Mouse (Mus musculus) fibroblast of lung, adult 2 months (primary cell): ENCODE measurements around the gene Hist1h3g.
A peak's percentile ranks its signal among the peaks of the same experiment; 100 is the strongest.
"Not testable (repeated sequence)": the region's sequence is repeated elsewhere in the genome, so short reads cannot be mapped to it uniquely, and the experiment has no call there.

Experiments used
- DNase-seq: peaks from one replicate; pipeline ENCODE4 v3.0.0-alpha.2; 2011; ENCODE audit warnings: low read depth

Gene Hist1h3g

GRCm38 (mm10) chr13:23536076-23536822 is 1.0 kb downstream of the Hist1h3g start:
- DNase-seq = no peak

DNA sequence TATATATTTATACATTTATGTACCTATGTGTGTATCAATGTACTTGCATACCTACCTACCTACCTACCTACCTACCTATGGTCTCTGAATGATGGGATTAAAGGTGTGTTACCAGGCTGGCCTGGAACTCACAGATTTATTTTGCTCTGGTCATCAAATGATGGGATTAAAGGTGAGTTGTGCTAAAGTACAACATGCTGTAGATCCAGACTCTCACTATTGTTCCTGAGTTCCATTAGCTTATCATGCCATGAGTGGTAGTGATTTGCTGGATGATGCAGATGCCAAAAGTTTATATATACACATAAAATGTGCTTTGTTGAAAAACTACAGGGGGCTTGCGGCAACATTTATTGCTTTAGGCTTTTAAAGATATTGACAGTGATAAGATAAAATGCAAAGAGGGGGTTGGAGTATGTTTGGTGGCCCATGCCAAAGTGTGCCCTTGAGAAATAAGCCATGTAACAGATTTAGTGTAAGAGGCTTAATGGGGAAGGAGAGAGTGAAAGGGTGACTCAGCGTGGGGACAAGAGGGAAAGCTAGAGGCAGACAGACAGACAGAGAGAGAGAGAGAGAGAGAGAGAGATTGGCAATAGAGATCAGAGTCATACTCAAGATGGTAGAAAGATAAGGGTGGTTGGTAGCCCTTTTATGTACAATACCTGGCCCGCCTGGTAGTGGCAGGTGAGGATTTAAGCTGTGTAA is 1.9 kb downstream of the Hist1h3g start:
- no peak for DNase-seq

- DNase-seq = no peak
These were observed 3.0 kb downstream of the Hist1h3g start for GRCm38 (mm10) chr13:23538249-23538648.

DNA sequence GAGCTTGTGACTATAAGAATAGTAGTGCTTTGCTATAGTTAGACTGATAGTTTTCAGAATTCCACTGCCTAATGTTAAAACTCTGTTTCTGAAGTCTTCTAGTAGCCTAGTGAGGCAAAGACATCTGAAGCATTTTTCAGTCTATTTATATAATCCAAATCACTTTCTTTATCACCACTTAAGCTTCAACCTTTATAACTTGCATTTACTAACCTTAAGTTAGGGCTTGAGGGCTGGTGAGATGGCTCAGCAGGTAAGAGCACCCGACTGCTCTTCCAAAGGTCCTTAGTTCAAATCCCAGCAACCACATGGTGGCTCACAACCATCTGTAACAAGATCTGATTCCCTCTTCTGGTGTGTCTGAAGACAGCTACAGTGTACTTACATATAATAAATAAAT is 4.6 kb downstream of the Hist1h3g start:
- DNase-seq = not testable (repeated sequence)

- no peak for DNase-seq
These were observed 6.3 kb downstream of the Hist1h3g start for GRCm38 (mm10) chr13:23541497-23541896.

- DNase-seq = not testable (repeated sequence)
These were observed 7.2 kb downstream of the Hist1h3g start for GRCm38 (mm10) chr13:23542225-23542980.

DNA sequence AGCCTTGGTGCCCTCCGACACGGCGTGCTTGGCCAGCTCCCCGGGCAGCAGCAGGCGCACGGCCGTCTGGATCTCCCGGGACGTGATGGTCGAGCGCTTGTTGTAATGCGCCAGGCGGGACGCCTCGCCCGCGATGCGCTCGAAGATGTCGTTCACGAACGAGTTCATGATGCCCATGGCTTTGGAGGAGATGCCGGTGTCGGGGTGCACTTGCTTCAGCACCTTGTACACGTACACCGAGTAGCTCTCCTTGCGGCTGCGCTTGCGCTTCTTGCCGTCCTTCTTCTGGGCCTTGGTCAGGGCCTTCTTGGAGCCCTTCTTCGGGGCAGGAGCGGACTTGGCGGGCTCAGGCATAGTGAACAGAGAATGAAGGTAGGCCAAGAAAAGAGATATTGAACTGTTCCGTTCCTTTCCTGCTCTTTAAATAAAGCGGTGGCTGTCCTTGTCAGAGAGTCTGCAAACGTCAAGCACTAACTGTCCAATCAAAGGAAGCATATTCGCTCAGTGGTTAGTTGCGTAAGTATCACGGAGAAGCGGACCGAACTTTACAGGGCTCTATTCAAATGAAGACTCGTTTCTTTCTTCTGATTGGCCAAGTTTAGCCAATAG is 7.9 kb downstream of the Hist1h3g start, which contains the start of gene Hist1h2bh:
Gene Hist1h2bh, minus strand, starts transcription at position 394 of the 609 bp plus-strand sequence.
- peak; percentile 91 for DNase-seq

DNA sequence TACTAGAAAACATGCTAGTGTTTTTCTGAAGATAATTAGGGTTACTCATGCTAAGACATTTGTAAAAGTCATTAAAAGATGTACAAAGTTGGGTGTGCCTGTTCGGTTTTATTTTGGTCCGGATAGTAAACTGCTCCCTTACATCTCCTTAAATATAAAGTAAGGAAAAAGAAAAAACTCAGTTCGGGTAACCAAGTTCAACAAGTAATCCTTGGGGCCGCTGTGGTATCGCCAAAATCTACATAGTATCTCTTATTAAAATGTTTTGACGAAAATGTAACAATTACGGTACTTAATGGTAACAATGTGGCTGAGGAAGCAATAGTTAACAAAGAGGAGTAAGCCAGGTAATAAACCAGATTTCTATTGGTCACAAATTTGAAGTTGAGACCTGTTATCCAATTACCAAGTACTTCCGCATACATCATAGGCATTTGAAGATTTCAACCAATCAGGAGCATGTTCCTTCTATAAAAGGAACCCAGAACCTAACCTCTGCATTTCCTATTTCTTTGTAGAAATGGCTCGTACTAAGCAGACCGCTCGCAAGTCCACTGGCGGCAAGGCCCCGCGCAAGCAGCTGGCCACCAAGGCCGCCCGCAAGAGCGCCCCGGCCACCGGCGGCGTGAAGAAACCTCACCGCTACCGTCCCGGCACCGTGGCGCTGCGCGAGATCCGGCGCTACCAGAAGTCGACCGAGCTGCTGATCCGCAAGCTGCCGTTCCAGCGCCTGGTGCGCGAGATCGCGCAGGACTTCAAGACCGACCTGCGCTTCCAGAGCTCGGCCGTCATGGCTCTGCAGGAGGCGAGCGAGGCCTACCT is 9.0 kb downstream of the Hist1h3g start, which contains the start of gene Hist1h3f:
Gene Hist1h3f, plus strand, starts transcription at position 88 of the 822 bp plus-strand sequence.
- DNase-seq = peak; percentile 93

DNA sequence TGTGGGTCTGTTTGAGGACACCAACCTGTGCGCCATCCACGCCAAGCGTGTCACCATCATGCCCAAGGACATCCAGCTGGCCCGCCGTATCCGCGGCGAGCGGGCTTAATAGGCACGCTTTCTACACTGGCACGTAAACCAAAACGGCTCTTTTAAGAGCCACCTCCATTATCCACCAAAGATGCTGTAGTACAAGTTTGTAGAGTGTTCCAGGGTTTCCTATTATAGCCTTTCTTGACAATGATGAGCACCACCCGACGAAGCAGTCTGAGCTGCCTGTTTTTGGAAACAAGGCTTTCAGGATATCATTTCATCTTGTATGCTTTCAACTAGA is 9.5 kb downstream of the Hist1h3g start:
- not testable (repeated sequence) for DNase-seq

DNA sequence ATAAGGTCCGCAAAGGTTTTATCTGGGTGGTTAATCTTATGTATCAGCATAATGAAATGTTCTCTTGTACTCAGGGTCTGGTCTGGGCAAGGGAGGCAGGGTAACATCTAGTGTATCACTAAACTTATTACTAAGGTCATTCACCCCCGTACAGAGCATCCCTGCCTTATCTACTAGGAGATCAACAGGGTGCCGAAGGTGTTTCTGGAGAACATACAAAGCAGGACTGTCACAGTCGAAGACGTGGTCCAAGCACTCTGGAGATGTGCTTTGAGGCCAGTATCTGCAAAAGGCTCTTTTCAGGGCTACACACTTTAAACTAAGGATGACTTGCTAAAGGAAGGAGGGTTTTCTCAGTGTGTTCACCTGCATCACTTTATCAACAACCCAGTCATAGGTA is 11.5 kb downstream of the Hist1h3g start:
- DNase-seq = no peak

DNA sequence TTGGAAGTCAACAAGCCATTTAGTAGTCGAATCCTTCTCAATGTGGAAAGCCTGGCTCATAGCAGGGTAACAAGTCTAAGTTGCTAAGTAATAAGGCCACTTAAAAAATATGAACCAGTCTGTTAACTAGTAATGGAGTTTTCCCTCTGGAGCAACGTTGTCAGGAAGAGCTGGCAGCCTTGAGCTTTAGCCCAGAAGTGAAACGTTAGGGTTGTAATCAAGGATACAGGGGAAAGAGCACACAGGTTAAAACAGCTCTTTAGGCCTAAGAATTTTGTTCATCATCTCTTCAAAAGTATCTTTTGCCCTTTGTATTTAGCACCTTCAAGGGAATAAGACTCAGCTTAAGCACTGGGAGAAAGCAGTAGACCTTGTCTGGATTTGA is 15.5 kb downstream of the Hist1h3g start:
- DNase-seq = no peak

DNA sequence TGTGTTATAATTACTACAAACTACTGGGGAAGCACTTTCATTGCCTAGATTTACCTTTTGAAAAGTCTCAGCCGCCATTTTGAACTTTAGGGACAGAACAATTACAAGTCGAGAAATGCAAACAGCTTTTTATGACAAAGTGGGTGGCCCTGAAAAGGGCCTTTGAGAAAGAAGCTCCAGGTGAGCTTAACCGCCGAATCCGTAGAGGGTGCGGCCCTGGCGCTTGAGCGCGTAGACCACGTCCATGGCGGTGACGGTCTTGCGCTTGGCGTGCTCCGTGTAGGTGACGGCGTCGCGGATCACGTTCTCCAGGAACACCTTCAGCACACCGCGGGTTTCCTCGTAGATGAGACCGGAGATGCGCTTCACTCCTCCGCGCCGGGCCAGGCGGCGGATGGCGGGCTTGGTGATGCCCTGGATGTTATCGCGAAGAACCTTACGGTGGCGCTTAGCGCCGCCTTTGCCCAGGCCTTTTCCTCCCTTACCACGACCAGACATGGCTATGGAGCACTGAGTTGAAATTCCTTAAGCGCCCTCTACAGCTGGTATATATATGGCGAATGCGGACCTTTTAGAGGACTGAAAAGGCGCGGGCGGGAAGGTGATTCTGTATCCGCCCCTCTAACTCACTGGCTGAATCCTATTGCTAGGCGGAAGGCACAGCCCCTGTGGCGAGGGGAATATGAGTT is 16.1 kb downstream of the Hist1h3g start, which contains the start of gene Hist1h4f:
Gene Hist1h4f, minus strand, starts transcription at position 503 of the 689 bp plus-strand sequence.
- DNase-seq = peak; percentile 87

DNA sequence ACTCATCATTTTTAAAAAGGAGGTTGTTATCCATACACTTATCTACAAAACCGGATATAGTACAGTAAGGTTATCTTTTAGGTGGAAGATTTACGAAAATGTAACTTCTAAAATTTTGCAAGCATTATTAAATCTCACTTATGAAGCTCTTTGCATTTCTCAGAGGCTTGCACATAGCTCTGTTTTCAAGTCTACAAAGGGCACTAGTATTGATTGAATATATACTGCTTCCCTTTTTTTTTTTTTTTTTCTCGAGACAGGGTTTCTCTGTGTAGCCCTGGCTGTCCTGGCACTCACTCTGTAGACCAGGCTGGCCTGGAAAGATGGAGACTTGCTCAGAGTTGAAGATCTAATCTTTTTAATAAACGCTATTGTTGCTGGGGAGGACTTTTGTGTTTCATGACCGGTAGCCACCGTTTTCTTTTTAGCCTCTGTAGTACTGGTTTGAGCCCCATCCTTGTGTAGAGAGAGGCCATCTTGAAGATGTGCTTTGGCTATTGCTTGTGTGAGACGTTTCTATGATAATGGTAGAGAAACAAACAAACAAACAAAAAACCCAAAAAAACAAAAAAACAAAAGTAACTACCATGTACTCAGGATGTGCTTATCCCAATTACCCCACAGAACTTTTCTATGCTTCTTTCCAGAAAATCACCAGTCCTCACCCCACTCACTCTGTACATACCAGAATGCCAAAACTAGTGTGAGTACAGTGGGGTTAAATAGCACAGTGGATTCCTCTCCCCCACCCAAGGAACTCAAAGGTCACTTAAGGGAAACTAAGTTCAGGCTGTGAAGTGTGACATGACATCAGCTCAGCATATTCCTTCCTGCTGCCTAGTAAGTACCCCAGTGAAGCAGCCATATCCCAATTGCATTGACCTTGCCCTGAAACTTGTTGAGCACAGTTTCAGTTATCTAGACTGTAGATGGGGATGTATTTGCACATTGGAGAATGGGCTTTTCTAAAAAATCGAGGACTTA is 17.0 kb downstream of the Hist1h3g start:
- DNase-seq = no peak

GRCm38 (mm10) chr13:23552962-23553361 is 17.7 kb downstream of the Hist1h3g start, which contains the start of gene Hist1h1d:
TSS of gene Hist1h1d (plus strand) at chr13:23553262.
- no peak for DNase-seq

DNA sequence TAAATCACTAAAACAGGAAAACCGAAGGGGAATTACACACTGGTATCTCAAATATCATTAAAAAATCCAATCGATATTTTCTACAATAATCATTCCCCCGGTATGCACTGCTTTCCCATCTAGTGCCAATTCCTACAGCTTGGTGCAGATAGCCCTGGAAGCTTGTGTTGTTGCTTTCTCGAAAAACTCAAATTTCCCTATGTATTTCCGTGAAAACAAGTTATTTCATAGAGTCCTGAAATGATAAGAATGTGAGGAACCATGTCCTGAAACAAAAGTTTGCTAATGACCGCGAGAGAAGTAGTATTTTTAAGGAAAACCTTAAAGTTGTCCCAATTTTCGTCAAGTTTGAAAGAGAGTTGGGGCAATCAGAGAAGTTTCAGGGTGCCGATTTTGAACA is 19.2 kb downstream of the Hist1h3g start:
- no peak for DNase-seq

DNA sequence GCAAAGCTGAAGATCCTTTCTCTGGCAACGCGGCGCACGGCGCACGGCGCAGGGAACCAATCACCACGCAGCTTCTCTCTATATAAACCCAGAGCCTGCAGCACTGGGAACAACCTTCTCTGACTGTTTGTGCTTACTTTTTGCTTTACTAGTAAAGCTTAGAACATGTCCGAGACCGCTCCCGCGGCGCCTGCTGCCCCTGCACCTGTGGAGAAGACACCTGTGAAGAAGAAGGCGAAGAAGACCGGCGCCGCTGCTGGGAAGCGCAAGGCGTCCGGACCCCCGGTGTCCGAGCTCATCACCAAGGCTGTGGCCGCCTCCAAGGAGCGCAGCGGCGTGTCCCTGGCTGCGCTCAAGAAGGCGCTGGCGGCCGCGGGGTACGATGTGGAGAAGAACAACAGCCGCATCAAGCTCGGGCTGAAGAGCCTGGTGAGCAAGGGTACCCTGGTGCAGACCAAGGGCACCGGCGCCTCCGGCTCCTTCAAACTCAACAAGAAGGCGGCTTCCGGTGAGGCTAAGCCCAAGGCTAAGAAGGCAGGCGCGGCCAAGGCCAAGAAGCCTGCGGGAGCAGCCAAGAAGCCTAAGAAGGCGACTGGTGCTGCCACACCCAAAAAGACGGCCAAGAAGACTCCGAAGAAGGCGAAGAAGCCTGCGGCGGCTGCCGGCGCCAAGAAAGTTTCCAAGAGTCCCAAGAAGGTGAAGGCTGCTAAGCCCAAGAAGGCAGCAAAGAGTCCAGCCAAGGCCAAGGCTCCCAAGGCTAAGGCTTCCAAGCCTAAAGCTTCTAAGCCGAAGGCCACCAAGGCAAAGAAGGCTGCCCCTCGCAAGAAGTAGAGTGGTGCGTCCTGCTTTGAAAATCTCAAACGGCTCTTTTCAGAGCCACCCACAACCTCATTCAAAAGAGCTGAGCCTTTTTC is 20.0 kb downstream of the Hist1h3g start:
- no peak for DNase-seq

GRCm38 (mm10) chr13:23555839-23556416 is 20.7 kb downstream of the Hist1h3g start:
- no peak for DNase-seq

GRCm38 (mm10) chr13:23556906-23557305 is 21.7 kb downstream of the Hist1h3g start:
- no peak for DNase-seq
